Mouse (Mus musculus) adrenal gland, adult 2 months (tissue): ENCODE results near the gene Ctse. TPM values are rescaled to one million over a fixed set of nuclear protein-coding genes. Genes with fewer than 3 reads are reported as not detected.

ENCODE experiments used
- DNase-seq: peaks from one replicate; pipeline ENCODE4 v3.0.0; 2021
- polyA plus RNA-seq: library from polyadenylated mRNA; depleted of rRNA; stranded (reverse); fragments of >200 nt; gene quantifications from 2 replicates; pipeline ENCODE4 v1.2.3, GENCODE M21; 2012
- total RNA-seq, 2 experiments: library from RNA; stranded (reverse); gene quantifications; 2 replicates each; pipeline ENCODE4 v1.2.3; 2021

The Ctse gene
- total and polyA plus RNA-seq, 3 experiments = 0.28 to 0.63 (median 0.48) TPM

GRCm38 (mm10) chr1:131652670-131653443 is 14.8 kb downstream of the Ctse start:
- DNase-seq = no peak

GRCm38 (mm10) chr1:131655601-131656000 is 17.5 kb downstream of the Ctse start:
- no peak for DNase-seq

DNA sequence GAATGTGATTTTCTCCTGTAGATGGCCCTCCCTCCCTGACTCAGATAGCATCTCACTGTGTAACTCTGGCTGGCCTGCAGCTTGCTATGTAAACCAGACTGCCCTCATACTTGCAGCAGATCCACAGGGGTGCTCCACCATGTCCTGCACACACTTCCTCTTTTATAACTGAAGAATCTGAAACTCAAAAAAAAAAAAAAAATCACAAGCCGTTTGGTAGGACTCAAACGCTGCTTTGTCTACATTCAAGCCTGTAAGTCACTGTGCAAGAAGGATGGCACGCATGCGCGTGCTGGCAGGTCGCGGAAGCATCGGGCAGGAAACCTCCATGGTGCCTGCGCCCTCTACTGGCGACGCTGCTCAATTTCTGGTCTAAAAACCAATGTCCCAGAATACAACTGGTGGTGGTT is 19.8 kb downstream of the Ctse start:
- peak; percentile 87 for DNase-seq

DNA sequence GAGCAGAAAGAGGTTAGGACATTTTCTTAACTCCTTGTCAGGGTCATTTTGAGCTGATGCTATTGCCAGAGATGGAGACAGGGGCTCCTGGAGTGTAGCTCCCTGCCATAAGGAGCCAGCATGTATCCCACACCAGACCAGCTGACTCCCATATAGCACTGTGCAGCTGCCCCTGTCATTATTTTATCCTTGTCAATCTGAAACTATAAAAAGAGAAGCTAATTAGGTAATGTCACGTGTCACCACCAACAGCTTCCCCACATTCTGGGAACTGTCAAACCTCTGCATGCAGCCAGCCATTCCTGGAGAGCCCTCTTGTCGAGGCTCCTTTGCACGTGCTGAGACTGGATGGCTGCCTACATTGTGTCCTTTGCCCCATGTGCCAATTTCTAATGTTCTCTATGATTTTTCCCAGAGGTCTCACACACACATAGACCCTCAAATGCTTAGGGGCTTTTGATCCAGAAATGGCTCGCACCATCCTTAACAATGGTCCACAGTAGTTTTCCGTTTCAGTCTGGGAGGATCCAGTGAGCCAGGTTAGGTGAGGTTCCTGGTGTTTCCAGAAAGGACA is 21.5 kb downstream of the Ctse start:
- no peak for DNase-seq

- no peak for DNase-seq
Observed at GRCm38 (mm10) chr1:131660266-131660665, 22.2 kb downstream of the Ctse start.

DNA sequence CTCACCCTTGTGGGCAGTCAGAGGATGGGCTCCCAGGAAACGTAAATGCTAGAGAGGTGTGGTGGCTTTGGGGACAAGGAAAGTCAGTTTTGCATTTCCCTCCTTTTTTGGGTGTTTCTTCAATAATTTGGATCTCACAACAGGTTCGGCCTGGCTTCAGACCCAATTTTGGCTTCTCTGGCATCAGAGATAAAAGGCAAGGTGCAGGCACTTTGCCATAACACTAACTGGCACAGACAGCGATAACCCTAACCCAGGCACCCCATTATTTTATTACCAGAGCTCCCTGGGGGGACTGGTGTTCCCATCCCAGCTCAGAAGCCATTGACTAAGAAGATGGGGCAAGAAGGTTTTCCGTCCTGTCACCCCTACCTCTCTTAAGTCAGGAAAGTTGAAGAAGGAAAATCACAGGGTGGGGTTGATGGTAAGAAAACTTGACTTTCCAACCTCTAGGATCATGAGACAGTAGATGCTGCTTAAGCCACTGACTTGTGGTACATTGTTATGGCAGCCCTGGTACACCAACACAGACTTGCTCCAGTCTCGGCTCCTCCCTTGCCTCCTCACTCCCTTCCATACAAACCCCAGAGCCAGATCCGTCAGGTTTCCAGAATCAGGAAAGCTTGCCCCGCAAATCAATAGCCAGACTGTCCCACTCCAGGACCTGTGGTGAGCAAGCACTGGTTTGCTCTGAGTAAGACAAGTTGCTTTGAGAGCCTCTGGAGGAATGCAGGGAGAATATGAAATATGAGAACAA is 22.8 kb downstream of the Ctse start:
- DNase-seq = no peak

DNA sequence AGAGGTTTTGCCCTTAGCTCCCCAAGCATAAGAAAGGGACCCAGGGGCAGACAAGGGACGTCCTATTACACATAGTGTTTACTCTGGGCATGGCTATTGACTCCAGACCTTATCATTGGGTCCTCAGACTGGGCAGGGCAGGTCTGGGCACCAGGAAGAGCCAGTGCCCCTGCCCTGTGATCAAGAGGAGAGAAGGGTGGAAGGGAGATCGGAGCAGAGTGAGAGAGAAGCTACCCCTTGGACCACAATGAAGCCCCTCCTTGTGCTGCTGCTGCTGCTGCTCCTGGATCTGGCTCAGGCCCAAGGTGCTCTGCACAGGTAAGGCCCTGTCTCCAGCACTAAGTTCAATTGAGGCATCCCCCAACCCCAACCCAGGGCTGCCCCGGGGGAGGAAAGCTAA is 23.6 kb downstream of the Ctse start:
- DNase-seq = no peak

DNA sequence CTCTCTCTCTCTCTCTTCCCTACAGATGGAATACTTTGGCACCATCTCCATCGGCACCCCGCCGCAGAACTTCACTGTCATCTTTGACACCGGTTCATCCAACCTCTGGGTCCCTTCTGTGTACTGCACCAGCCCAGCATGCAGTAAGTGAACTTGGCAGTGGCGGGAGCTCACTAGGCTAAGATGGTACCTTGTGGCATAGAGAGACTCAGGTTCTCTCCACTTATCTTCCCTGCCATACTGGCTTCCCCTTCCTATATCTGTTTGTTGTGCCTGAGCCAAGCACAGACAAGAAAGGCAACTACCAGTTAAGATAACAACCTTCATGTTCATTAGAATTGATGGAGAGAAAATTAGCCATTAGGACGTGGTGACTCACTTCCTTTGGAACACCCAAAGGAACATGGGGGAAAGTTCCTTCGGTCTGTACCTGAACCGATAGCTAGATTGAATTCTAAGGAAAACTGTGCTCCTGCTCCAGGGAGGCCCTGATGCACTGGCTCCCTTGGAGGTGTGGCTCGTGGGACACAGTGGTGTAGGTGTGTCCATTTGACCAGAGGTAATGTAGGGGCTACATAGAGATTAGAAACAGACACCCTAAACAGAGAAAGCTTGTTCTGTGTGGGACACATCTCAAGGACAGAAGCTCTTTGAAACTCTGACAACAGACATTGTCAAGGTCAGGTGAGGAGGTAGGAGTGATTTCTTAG is 25.3 kb downstream of the Ctse start:
- no peak for DNase-seq

GRCm38 (mm10) chr1:131664136-131664535 is 26.0 kb downstream of the Ctse start:
- DNase-seq = no peak

DNA sequence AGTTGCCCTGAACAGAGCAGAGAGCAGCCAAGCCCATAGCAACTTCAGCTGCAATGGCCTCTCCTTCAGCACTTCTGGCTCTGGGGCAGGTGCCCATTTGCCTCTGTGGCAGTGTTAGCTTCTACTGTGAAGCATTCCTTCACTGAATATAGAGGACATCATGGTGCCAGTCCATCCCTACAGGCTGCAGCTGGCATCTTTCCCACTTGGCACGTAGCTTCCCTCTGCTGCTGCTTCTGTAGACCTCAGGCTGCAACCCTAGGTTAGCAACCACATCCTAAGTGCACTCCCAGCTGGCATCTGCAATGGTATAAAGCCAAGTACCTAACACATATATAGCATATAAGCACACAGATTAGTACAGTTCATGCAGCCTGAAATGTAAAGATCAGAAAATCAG is 27.8 kb downstream of the Ctse start:
- no peak for DNase-seq

DNA sequence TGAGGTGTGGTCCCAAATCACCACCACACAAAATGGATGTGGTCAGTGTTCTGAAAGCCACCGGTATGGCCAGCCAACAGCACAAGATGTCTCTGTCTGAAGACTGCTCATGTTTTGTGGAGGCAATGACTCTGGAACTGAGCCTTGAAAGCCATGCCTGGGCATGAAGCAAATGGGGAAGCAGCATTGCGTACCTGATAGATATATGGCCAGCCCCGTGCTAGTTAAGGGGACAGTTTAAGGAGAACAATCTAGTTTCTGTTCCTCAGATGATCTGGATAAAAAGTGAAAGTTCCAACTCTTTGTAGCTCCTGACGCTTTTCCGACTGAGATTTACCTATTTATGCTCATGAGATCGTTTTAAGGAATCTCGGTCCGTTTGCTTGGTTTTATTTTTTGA is 33.0 kb downstream of the Ctse start:
- DNase-seq = no peak

GRCm38 (mm10) chr1:131672361-131672760 is 34.3 kb downstream of the Ctse start:
- no peak for DNase-seq

GRCm38 (mm10) chr1:131679644-131680043 is 41.5 kb downstream of the Ctse start:
- DNase-seq = no peak

DNA sequence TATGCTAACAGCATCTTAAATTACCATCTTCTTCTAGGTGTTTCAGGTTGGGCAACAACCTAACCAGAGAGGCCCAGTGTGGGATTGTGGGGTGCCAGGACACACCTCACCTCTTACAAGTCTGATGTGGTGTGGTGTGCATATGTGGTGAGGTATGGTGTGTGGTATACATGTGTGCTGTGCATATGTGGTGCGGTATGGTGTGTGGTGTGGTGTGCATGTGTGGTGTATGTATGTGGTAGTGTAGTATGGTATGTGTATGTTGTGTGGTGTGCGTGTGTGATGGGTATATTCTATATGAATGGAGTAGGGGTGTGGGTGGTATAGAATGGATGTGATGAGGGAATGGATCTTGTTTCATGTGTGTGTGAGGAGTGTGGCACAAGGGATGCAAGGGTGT is 49.6 kb downstream of the Ctse start:
- no peak for DNase-seq

DNA sequence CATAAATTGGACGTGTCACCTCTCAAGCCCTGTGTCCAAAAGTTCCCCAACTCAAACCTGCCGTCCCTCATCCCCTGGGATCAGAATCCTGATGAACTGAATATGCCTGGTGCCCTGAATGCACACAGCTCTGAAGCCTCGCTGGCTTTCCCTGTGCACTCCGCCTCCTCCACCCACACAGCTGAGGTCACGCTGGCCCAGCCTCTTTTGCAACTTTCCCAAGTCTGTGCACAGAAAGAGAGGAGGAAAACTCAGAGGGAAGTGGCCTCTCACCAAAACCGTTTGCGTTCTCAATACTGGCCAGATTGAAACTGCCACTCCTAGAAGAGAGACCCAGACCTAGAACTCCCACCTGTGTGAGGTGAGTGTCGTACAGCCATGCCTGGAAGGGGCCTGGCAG is 50.4 kb downstream of the Ctse start, which contains the start of gene Rab7b:
Gene Rab7b (plus strand): TSS at position 221 of the 400 bp plus-strand sequence.
- peak; percentile 83 for DNase-seq

GRCm38 (mm10) chr1:131689016-131689415 is 50.9 kb downstream of the Ctse start:
- no peak for DNase-seq

DNA sequence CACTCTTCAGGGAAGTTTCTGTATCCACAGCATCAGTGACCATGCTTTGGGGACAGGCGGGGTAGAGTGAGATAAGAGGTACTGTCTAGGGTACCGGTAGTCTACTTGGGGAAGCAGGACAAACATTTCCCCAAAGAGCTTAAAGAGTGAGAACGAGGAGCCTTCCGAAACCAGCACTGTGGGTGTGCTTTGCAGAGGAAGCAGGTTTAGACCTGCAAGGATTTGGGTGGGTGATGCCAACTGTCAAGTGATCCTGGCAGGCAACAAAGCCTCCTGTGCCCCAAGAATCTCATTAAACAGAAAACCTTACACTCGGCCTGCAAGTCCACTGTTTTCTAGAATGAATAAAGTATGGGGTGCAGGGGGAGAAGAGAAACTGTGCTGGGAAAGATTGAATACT is 51.8 kb downstream of the Ctse start:
- no peak for DNase-seq

DNA sequence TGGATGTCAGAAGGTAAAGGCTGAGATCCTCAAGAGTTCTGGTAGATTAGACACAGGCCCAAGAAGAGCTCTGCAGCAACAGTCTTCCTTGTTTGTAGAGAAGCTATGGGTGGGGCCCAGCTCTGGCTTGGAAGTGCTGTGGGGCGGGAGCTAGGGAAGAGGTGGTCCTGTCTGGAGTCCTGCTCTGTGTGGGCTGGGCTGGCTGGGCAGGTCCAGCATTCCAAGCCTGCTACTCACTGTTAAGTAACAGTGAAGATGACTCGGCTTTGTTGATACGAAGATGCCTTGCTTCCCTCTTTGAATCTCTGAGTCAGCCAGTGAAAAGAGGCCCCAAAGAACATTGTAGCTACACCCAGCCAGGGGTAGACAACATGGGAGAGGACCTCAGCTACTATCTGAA is 52.3 kb downstream of the Ctse start:
- DNase-seq = peak; percentile 76

DNA sequence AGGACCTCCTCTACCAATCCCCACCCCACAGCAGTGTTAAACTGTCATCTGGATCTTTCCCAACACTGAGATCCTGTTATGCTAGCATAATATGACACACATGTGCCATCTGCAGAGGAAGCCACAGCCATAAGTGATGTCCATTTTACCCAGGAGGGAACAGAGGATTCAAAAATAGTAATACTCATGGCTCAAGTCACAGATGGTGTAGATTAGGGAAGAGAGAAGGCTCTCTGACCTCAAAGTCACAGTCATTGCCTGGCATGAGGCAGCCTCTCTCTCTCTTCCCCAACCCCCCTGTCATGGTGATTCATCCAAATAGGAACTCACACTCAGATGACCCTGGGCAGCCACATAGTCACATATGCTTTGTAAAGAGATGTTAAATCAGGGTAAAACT is 53.2 kb downstream of the Ctse start:
- DNase-seq = peak; percentile 85

DNA sequence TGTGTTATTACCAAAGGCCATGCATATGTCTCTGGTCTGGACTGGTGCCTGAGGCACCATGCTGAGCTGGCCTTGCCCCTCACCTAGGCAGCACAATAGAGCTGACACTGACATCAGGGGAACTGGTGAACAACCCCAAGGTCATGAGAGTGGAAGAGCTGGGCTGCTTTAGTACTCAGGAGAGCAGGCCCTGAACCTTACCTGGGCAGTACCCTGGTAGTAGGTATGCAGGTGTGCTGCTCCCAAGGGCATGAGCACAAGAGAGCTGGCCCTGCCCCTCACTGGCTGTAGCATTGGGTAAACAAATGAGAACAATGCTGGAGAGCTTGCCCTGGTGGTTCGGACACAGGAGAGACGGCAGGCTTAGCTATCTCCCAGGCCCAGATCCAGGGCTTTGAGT is 57.2 kb downstream of the Ctse start:
- DNase-seq = no peak

- DNase-seq = no peak
Observed at GRCm38 (mm10) chr1:131696325-131696724, 58.2 kb downstream of the Ctse start.

DNA sequence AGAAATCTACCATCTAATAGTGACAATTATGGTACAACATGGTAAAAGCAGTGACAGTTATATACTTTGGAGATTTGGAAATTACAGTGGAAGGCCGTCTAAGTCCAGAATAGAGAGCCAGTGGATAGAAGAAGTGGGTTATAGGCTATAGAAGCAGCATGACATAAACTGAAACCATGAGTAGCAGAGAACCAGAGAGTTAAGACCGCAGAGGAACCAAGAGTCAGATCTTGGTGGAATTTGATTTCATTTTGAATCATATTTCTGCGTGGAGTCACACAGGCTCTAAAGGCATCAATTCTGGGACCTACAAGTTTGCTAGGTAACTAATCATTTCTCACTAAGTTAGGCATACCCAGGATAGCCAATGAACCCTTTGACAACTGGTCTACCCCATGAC is 60.7 kb downstream of the Ctse start:
- DNase-seq = no peak

- DNase-seq = no peak
Observed at GRCm38 (mm10) chr1:131699642-131700041, 61.5 kb downstream of the Ctse start.
